Mouse (Mus musculus) midbrain, embryonic 16.5 days (tissue): Measurements from ENCODE around the gene Ccndbp1. TPM values are rescaled to one million over a fixed set of nuclear protein-coding genes. Genes with fewer than 3 reads are reported as not detected.

Experiments used
- ATAC-seq: fragments of 200-750 bp; cut with Nextera tagmentation; 2 replicates; pipeline ENCODE4 v1.8.0; 2017; ENCODE audit warnings: moderate TSS enrichment
- H3K27ac ChIP-seq: fragments of 300-500 bp; sonication (generic); 2 replicates; pipeline ENCODE4 v1.5.1; 2014; ENCODE audit warnings: mild to moderate bottlenecking, low read length, mixed read lengths
- H3K27me3 ChIP-seq: fragments of 300-500 bp; sonication (generic); 2 replicates; pipeline ENCODE4 v1.6.1; 2014; ENCODE audit warnings: low read depth, low read length, mixed read lengths; ENCODE audit not compliant: control insufficient read depth, insufficient read depth
- H3K36me3 ChIP-seq: fragments of 300-500 bp; sonication (generic); 2 replicates; pipeline ENCODE4 v1.6.1; 2014; ENCODE audit warnings: mild to moderate bottlenecking, low read length, moderate library complexity, mixed read lengths; ENCODE audit not compliant: control insufficient read depth, insufficient read depth
- H3K4me1 ChIP-seq: fragments of 300-500 bp; sonication (generic); 2 replicates; pipeline ENCODE4 v1.6.1; 2014; ENCODE audit warnings: mild to moderate bottlenecking, low read length, mixed read lengths; ENCODE audit not compliant: control insufficient read depth, insufficient read depth
- H3K4me2 ChIP-seq: fragments of 300-500 bp; sonication (generic); 2 replicates; pipeline ENCODE4 v1.6.1; 2014; ENCODE audit warnings: mild to moderate bottlenecking, low read length, mixed read lengths
- H3K4me3 ChIP-seq: fragments of 300-500 bp; sonication (generic); 2 replicates; pipeline ENCODE4 v1.5.1; 2014; ENCODE audit warnings: low read depth, mild to moderate bottlenecking, low read length, moderate library complexity, mixed read lengths
- H3K9ac ChIP-seq: fragments of 300-500 bp; sonication (generic); 2 replicates; pipeline ENCODE4 v1.6.1; 2014; ENCODE audit warnings: low read depth, low read length, mixed read lengths
- H3K9me3 ChIP-seq: fragments of 300-500 bp; sonication (generic); replicated peaks from 2 replicates; pipeline ENCODE4 v1.6.1; 2014; ENCODE audit warnings: mild to moderate bottlenecking, low read length, mixed read lengths; ENCODE audit not compliant: control insufficient read depth, poor library complexity, severe bottlenecking
- WGBS: fragments of 180-500 bp; shearing (Covaris S2); extraction: QIAGEN DNeasy Blood & Tissue Kit; methylation state at CpG from one replicate; pipeline ENCODE4 v1.1.7; 2014; 5-methylcytosine and 5-hydroxymethylcytosine counted together
- microRNA-seq: library from miRNA; unstranded; fragments of <30 nt; microRNA quantifications from one replicate; pipeline ENCODE4, GENCODE M21; 2017
- polyA plus RNA-seq: library from polyadenylated mRNA; unstranded; fragments of >200 nt; fragmentation: Nextera tagmentation; extraction: Ambion mirVana; gene quantifications from 2 replicates; pipeline ENCODE4 v1.2.1, GENCODE M21; 2015

Gene Ccndbp1
- polyA plus RNA-seq, 1 experiment from 2014 or later, result 83.2 TPM

DNA sequence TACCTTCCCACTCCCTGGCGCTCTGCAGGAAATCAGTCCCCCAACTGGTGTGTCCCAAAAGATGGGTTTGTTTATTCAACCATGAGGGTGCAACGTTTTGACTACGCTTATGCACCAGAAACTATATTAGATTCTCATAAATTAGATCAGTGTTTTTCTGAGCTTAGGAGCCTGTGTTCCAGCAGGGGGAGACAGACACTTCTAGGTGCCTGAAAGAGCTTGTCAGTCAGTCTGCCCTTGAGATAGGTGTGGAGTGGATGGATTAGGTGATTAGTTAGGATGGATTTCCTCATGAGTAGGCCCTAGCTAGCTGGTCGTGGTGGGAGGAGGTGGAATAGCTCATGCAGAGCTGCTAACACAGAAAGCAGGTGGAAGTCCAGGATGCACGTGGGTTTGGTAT is 32.9 kb downstream of the Ccndbp1 start:
- H3K36me3 ChIP-seq, result no peaks in the 10 kb centered on the region
- H3K4me3 ChIP-seq, result no peak overlapping the region
- WGBS, result 53% methylated on average over 5 of the region's 5 CpGs
- no peaks in the 10 kb centered on the region for H3K9me3 ChIP-seq
- no peak overlapping the region for H3K4me2 ChIP-seq
- H3K27me3 ChIP-seq, result no peaks in the 10 kb centered on the region
- ATAC-seq, result no peak
- H3K27ac ChIP-seq, result no peak overlapping the region
- H3K9ac ChIP-seq, result no peak overlapping the region
- no peaks in the 10 kb centered on the region for H3K4me1 ChIP-seq

- Histone ChIP-seq H3K27ac (no peak overlapping the region), H3K9ac (no peak overlapping the region), H3K36me3 (no peaks in the 10 kb centered on the region), H3K9me3 (no peaks in the 10 kb centered on the region), H3K4me2 (no peak overlapping the region), H3K27me3 (no peaks in the 10 kb centered on the region), H3K4me1 (no peaks in the 10 kb centered on the region), H3K4me3 (no peak overlapping the region)
- ATAC-seq, result no peak
- WGBS, result 65% methylated on average over 4 of the region's 4 CpGs
Measured at GRCm38 (mm10) chr2:121045653-121046052, 37.5 kb downstream of the Ccndbp1 start.

GRCm38 (mm10) chr2:121052176-121052575 is 44.0 kb downstream of the Ccndbp1 start:
- no peaks in the 10 kb centered on the region for H3K9me3 ChIP-seq
- no peaks in the 10 kb centered on the region for H3K36me3 ChIP-seq
- no peak overlapping the region for H3K4me3 ChIP-seq
- H3K9ac ChIP-seq, result no peak overlapping the region
- no peak overlapping the region for H3K27ac ChIP-seq
- ATAC-seq, result no peak
- H3K4me1 ChIP-seq, result no peaks in the 10 kb centered on the region
- H3K4me2 ChIP-seq, result no peak overlapping the region
- 94% methylated on average over 5 of the region's 5 CpGs for WGBS
- no peaks in the 10 kb centered on the region for H3K27me3 ChIP-seq

DNA sequence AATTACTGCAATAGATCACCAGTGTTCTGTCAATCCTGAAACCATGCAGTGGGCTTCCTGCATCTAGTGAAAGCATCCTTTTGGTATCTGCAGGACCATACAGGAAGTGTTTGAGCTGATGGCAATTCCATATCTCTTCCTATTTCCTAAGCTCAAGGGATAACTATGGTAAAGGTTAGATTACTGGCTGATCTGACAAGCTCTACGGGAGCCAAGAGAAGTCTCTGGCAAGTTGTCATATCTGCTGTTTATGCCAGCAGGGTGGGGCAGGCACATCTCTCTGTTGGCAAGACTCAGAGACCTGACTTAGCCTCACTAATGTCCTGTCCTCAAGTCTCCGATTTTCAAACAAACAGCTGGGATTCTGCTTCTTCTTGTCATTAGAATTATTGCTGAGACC is 45.9 kb downstream of the Ccndbp1 start:
- H3K27ac ChIP-seq, result no peak overlapping the region
- no peak overlapping the region for H3K4me2 ChIP-seq
- H3K9me3 ChIP-seq, result no peaks in the 10 kb centered on the region
- H3K27me3 ChIP-seq, result no peaks in the 10 kb centered on the region
- H3K9ac ChIP-seq, result no peak overlapping the region
- H3K4me1 ChIP-seq, result no peaks in the 10 kb centered on the region
- no peak for ATAC-seq
- H3K36me3 ChIP-seq, result no peaks in the 10 kb centered on the region
- no peak overlapping the region for H3K4me3 ChIP-seq
- 76% methylated on average over 2 of the region's 2 CpGs for WGBS

GRCm38 (mm10) chr2:121055915-121056314 is 47.7 kb downstream of the Ccndbp1 start:
- Histone ChIP-seq H3K27ac (no peak overlapping the region), H3K4me1 (no peaks in the 10 kb centered on the region), H3K4me3 (no peak overlapping the region), H3K27me3 (no peaks in the 10 kb centered on the region), H3K36me3 (no peaks in the 10 kb centered on the region), H3K9ac (no peak overlapping the region), H3K9me3 (no peaks in the 10 kb centered on the region), H3K4me2 (no peak overlapping the region)
- WGBS, result 88% methylated on average over 6 of the region's 6 CpGs
- no peak for ATAC-seq

GRCm38 (mm10) chr2:121057997-121058396 is 49.8 kb downstream of the Ccndbp1 start:
- no peak overlapping the region for H3K4me2 ChIP-seq
- no peaks in the 10 kb centered on the region for H3K27me3 ChIP-seq
- no peaks in the 10 kb centered on the region for H3K9me3 ChIP-seq
- H3K36me3 ChIP-seq, result no peaks in the 10 kb centered on the region
- no peak overlapping the region for H3K4me3 ChIP-seq
- ATAC-seq, result no peak
- H3K9ac ChIP-seq, result no peak overlapping the region
- no peaks in the 10 kb centered on the region for H3K4me1 ChIP-seq
- WGBS, result 80% methylated on average over 6 of the region's 6 CpGs
- no peak overlapping the region for H3K27ac ChIP-seq

DNA sequence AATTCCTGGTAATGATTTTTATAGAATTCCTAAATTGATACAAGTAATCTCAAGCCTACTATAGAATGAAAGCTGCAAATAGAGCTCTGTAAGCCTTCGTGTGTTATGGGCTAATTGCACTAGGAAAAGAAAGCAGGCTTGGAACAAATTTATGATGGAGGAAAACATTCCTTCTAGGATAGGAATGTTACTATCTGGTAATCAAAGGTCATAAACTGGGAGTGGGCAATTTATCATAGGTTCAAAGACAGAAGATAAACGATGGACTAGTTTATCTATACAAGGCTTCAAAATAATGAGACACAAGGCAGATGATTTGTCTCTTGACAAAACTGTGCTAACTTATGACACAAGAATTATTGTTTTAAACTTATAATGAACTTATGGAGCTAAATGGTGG is 53.1 kb downstream of the Ccndbp1 start:
- Histone ChIP-seq H3K9ac (no peak overlapping the region), H3K36me3 (no peaks in the 10 kb centered on the region), H3K4me3 (no peak overlapping the region), H3K9me3 (no peaks in the 10 kb centered on the region), H3K27ac (no peak overlapping the region), H3K4me1 (no peaks in the 10 kb centered on the region), H3K27me3 (no peaks in the 10 kb centered on the region), H3K4me2 (no peak overlapping the region)
- no peak for ATAC-seq
- WGBS, result 99% methylated on average over 2 of the region's 2 CpGs

Small RNA genes within 50 kb of the gene (microRNA-seq; reads per million reads assigned to microRNA genes)
- not detected for gene Gm44325

Other genes with a start within 250 kb of the Ccndbp1 start
- gene Cdan1, start 158.3 kb upstream of the Ccndbp1 start, polyA plus RNA-seq, result 5.2 and 6.0 TPM in 2 replicates
- 11.1 and 12.4 TPM in 2 replicates for gene Ttbk2, start 157.8 kb upstream of the Ccndbp1 start, polyA plus RNA-seq
- 38.8 and 38.9 TPM in 2 replicates for gene Ubr1, start 37.7 kb upstream of the Ccndbp1 start, polyA plus RNA-seq
- 12.9 and 13.1 TPM in 2 replicates for gene Tmem62, start 31.4 kb upstream of the Ccndbp1 start, polyA plus RNA-seq
- 0.16 and 0.25 TPM in 2 replicates for gene Epb42, start 28.7 kb downstream of the Ccndbp1 start, polyA plus RNA-seq
- gene Tgm5, start 77.4 kb downstream of the Ccndbp1 start, polyA plus RNA-seq, result 0.07 and 0.09 TPM in 2 replicates
- not detected in 2 replicates for gene Tgm7, start 101.4 kb downstream of the Ccndbp1 start, polyA plus RNA-seq
- gene Adal, start 132.0 kb downstream of the Ccndbp1 start, polyA plus RNA-seq, result 24.3 and 30.3 TPM in 2 replicates
- 20.3 and 20.4 TPM in 2 replicates for gene Lcmt2, start 132.2 kb downstream of the Ccndbp1 start, polyA plus RNA-seq
- 50.4 and 53.9 TPM in 2 replicates for gene Tubgcp4, start 162.3 kb downstream of the Ccndbp1 start, polyA plus RNA-seq
- gene Zscan29, start 162.7 kb downstream of the Ccndbp1 start, polyA plus RNA-seq, result 6.8 and 7.0 TPM in 2 replicates